24 mouse cellular contexts compared by ENCODE assay signal in the genomic region with DNA sequence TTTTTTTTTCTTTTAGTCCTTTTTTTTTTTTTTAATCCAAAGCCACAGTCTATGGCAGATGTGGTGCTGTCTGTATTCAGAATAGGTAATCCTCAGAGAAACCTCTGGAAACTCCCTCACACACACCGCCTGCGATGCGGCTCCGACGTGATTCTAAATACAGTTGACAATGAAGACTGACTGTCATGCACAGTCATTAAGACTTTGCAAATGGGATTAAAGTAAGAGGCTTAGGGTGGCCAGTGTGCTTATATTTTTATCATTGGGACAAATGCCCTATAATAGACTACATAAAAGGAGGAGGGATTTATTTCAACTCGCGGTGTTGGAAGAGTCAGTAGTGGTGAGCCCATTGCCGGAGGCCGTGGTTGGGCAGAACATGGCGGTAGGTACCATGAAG.
"Had no signal": no experiment of that assay in that cellular context is flagged by ENCODE, and none has a peak within 500 bp of the region (broad histone marks: within the 10 kb centered on the region; RNA-seq: fewer than 3 reads in every experiment).

No protein-coding gene starts in this region.

- ATAC-seq: hindbrain, embryonic 16.5 days; inflammation-experienced regulatory T-cells, adult 6 months; intestine, embryonic 15.5 days; intestine, postnatal 0 days had no signal

- H3K9me3 ChIP-seq: hindbrain, embryonic 12.5 days; intestine, embryonic 15.5 days; limb, embryonic 12.5 days had no signal

- H3K4me1 ChIP-seq: hindbrain, embryonic 12.5 days had no signal

- H3K4me3 ChIP-seq: heart, adult 2 months; heart, embryonic 10.5 days; heart, embryonic 12.5 days; hindbrain, embryonic 10.5 days; hindbrain, embryonic 12.5 days; intestine, embryonic 15.5 days; layer of hippocampus, adult 2 months; left cerebral cortex, adult 2 months; limb, embryonic 10.5 days; limb, embryonic 12.5 days had no signal

- H3K4me2 ChIP-seq: heart, embryonic 12.5 days; hindbrain, embryonic 12.5 days; hindbrain, embryonic 14.5 days; intestine, embryonic 15.5 days; limb, embryonic 12.5 days had no signal

- H3K27ac ChIP-seq: heart, adult 2 months; heart, embryonic 10.5 days; hindbrain, embryonic 10.5 days; hindbrain, embryonic 12.5 days; hindbrain, embryonic 14.5 days; intestine, embryonic 15.5 days; layer of hippocampus, adult 2 months; left cerebral cortex, adult 2 months; limb, embryonic 10.5 days; limb, embryonic 12.5 days had no signal

- H3K27me3 ChIP-seq: heart, embryonic 12.5 days; hindbrain, embryonic 12.5 days; intestine, embryonic 15.5 days; limb, embryonic 12.5 days had no signal

- H3K36me3 ChIP-seq: heart, embryonic 12.5 days; hindbrain, embryonic 10.5 days; hindbrain, embryonic 12.5 days; intestine, embryonic 15.5 days; limb, embryonic 10.5 days; limb, embryonic 12.5 days had no signal

- DNase-seq: gastrocnemius, postnatal 10 days; gastrocnemius, postnatal 25 days; heart, adult 2 months; heart, postnatal 10 days; heart, postnatal 4 days; kidney, adult 18-20 months; kidney, adult 8-10 months; kidney, postnatal 10 days; kidney, postnatal 25 days; kidney, postnatal 4 days; liver had no signal

- H3K9ac ChIP-seq: heart, embryonic 12.5 days; hindbrain, embryonic 12.5 days; hindbrain, embryonic 14.5 days; intestine, embryonic 15.5 days; limb, embryonic 12.5 days had no signal
